Mouse (Mus musculus) bone marrow macrophage, adult 2 months (primary cell): Measurements from ENCODE around the gene Slc18a2.

Source experiments
- CTCF ChIP-seq: IDR thresholded peaks from 2 replicates; pipeline ENCODE4 v1.5.1; 2012; ENCODE audit warnings: low read depth, mild to moderate bottlenecking, low read length, moderate library complexity
- POLR2A ChIP-seq: IDR thresholded peaks from 2 replicates; pipeline ENCODE4 v1.6.1; 2012; ENCODE audit warnings: mild to moderate bottlenecking, low read depth, low read length, borderline replicate concordance

GRCm38 (mm10) chr19:59292183-59292839 is 31.6 kb downstream of the Slc18a2 start:
- no peak for TF ChIP-seq CTCF
- TF ChIP-seq POLR2A: no peak
